Mouse (Mus musculus) MEL (cell line): Measurements from ENCODE around the gene Ppm1e. TPM values are rescaled to one million over a fixed set of nuclear protein-coding genes. Genes with fewer than 3 reads are reported as not detected.
A peak's percentile ranks its signal among the peaks of the same experiment; 100 is the strongest.

ENCODE experiments used
- DNase-seq: peaks from one replicate; pipeline ENCODE4 v3.0.0; 2011; ENCODE audit warnings: low read depth, low spot score
- H3K27ac ChIP-seq: 2 replicates; pipeline ENCODE4 v1.5.1; 2012; ENCODE audit warnings: low read depth, mild to moderate bottlenecking, control low read depth, low read length, moderate library complexity; ENCODE audit not compliant: control insufficient read depth
- H3K27me3 ChIP-seq, 2 experiments: fragments of 150-350 bp in 1 of 2; sonication (generic) in 1 of 2; 2 replicates each; pipeline ENCODE4 v1.6.1; 2012; ENCODE audit warnings: low read length in 2 of 2, mild to moderate bottlenecking in 2 of 2, improper control_type of control experiment in 1 of 2, moderate library complexity in 1 of 2; ENCODE audit not compliant: insufficient read depth in 2 of 2, control insufficient read depth in 1 of 2
- H3K36me3 ChIP-seq, 2 experiments: 2 replicates each; pipeline ENCODE4 v1.6.1; 2012 to 2014; ENCODE audit warnings: low read length in 2 of 2, improper control_type of control experiment in 1 of 2, inconsistent platforms in 1 of 2, mild to moderate bottlenecking in 1 of 2; ENCODE audit not compliant: insufficient read depth in 2 of 2, control insufficient read depth in 1 of 2
- H3K4me1 ChIP-seq, 2 experiments: fragments of 150-350 bp in 1 of 2; sonication (generic) in 1 of 2; 2 replicates each; pipeline ENCODE4 v1.6.1; 2012; ENCODE audit warnings: low read length in 2 of 2, improper control_type of control experiment in 1 of 2, mild to moderate bottlenecking in 1 of 2; ENCODE audit not compliant: insufficient read depth in 2 of 2, control insufficient read depth in 1 of 2
- H3K4me3 ChIP-seq, 2 experiments: fragments of 150-350 bp in 1 of 2; sonication (generic) in 1 of 2; 2 replicates each; pipeline ENCODE4 v1.5.1; 2012; ENCODE audit warnings: low read depth in 2 of 2, low read length in 2 of 2, mild to moderate bottlenecking in 2 of 2, moderate library complexity in 2 of 2, control low read depth in 1 of 2, improper control_type of control experiment in 1 of 2; ENCODE audit not compliant: control insufficient read depth in 1 of 2, insufficient read depth in 1 of 2
- H3K79me2 ChIP-seq: 2 replicates; pipeline ENCODE4 v1.6.1; 2012; ENCODE audit warnings: mild to moderate bottlenecking, low read length, moderate library complexity; ENCODE audit not compliant: control insufficient read depth, poor library complexity, insufficient read depth
- H3K9ac ChIP-seq: 2 replicates; pipeline ENCODE4 v1.6.1; 2012; ENCODE audit warnings: low read depth, mild to moderate bottlenecking, control low read depth, low read length, moderate library complexity; ENCODE audit not compliant: control insufficient read depth, poor library complexity, severe bottlenecking
- H3K9me3 ChIP-seq: fragments of 150-350 bp; sonication (generic); replicated peaks from 2 replicates; pipeline ENCODE4 v1.6.1; 2012; ENCODE audit warnings: mild to moderate bottlenecking, low read length, improper control_type of control experiment, moderate library complexity; ENCODE audit not compliant: insufficient read depth
- CHD2 ChIP-seq: IDR thresholded peaks from 2 replicates; pipeline ENCODE4 v1.6.1; 2011; ENCODE audit warnings: low read length, improper control_type of control experiment
- E2F4 ChIP-seq: IDR thresholded peaks from 2 replicates; pipeline ENCODE4 v1.6.1; 2011; ENCODE audit warnings: low read depth, low read length, improper control_type of control experiment, borderline replicate concordance
- ELF1 ChIP-seq: IDR thresholded peaks from 2 replicates; pipeline ENCODE4 v1.6.1; 2014; ENCODE audit warnings: low read depth, mild to moderate bottlenecking, inconsistent platforms, low read length, improper control_type of control experiment, moderate library complexity
- EP300 ChIP-seq, 2 experiments: IDR thresholded peaks; 2 replicates each; pipeline ENCODE4 v1.6.1; 2011; ENCODE audit warnings: improper control_type of control experiment in 2 of 2, low read length in 2 of 2, low read depth in 1 of 2, mild to moderate bottlenecking in 1 of 2
- GABPA ChIP-seq: IDR thresholded peaks from 2 replicates; pipeline ENCODE4 v1.6.1; 2012; ENCODE audit warnings: low read depth, mild to moderate bottlenecking, inconsistent platforms, low read length, improper control_type of control experiment, moderate library complexity
- GATA1 ChIP-seq: IDR thresholded peaks from 2 replicates; pipeline ENCODE4 v1.6.1; 2011; ENCODE audit warnings: low read depth, low read length, improper control_type of control experiment
- JUND ChIP-seq: IDR thresholded peaks from 2 replicates; pipeline ENCODE4 v1.6.1; 2011; ENCODE audit warnings: low read depth, mild to moderate bottlenecking, improper control_type of control experiment, low read length
- KAT2A ChIP-seq: conservative IDR thresholded peaks from 2 replicates; pipeline ENCODE4 v1.6.1; 2012; ENCODE audit warnings: low read depth, low read length, improper control_type of control experiment, inconsistent platforms
- MAFK ChIP-seq: IDR thresholded peaks from 2 replicates; pipeline ENCODE4 v1.6.1; 2011; ENCODE audit warnings: low read depth, mild to moderate bottlenecking, low read length, improper control_type of control experiment, borderline replicate concordance
- MAZ ChIP-seq: IDR thresholded peaks from 2 replicates; pipeline ENCODE4 v1.6.1; 2012; ENCODE audit warnings: low read depth, mild to moderate bottlenecking, inconsistent platforms, low read length, improper control_type of control experiment
- MXI1 ChIP-seq: IDR thresholded peaks from 2 replicates; pipeline ENCODE4 v1.6.1; 2011; ENCODE audit warnings: mild to moderate bottlenecking, low read depth, low read length, improper control_type of control experiment
- MYB ChIP-seq: IDR thresholded peaks from 2 replicates; pipeline ENCODE4 v1.6.1; 2011; ENCODE audit warnings: mild to moderate bottlenecking, low read depth, low read length, improper control_type of control experiment
- MYC ChIP-seq: IDR thresholded peaks from 2 replicates; pipeline ENCODE4 v1.6.1; 2011; ENCODE audit warnings: low read depth, mild to moderate bottlenecking, low read length, improper control_type of control experiment, moderate library complexity
- NELFE ChIP-seq: IDR thresholded peaks from 2 replicates; pipeline ENCODE4 v1.6.1; 2011; ENCODE audit warnings: low read depth, low read length, improper control_type of control experiment
- NRF1 ChIP-seq: IDR thresholded peaks from 2 replicates; pipeline ENCODE4 v1.6.1; 2014; ENCODE audit warnings: low read depth, mild to moderate bottlenecking, inconsistent platforms, low read length, improper control_type of control experiment, moderate library complexity; ENCODE audit not compliant: poor library complexity, insufficient read depth, severe bottlenecking
- POLR2AphosphoS2 ChIP-seq: IDR thresholded peaks from 2 replicates; pipeline ENCODE4 v1.6.1; 2011; ENCODE audit warnings: low read length, improper control_type of control experiment
- POLR2AphosphoS5 ChIP-seq: IDR thresholded peaks from 2 replicates; pipeline ENCODE4 v1.6.1; 2012; ENCODE audit warnings: low read depth, borderline replicate concordance, mild to moderate bottlenecking, inconsistent platforms, low read length, moderate library complexity, mixed read lengths
- RCOR1 ChIP-seq: IDR thresholded peaks from 2 replicates; pipeline ENCODE4 v1.6.1; 2012; ENCODE audit warnings: low read depth, mild to moderate bottlenecking, inconsistent platforms, low read length, improper control_type of control experiment
- SIN3A ChIP-seq: IDR thresholded peaks from 2 replicates; pipeline ENCODE4 v1.6.1; 2012; ENCODE audit warnings: low read length, improper control_type of control experiment, inconsistent platforms
- SMC3 ChIP-seq: IDR thresholded peaks from 2 replicates; pipeline ENCODE4 v1.6.1; 2011; ENCODE audit warnings: low read depth, low read length, improper control_type of control experiment
- TBP ChIP-seq: IDR thresholded peaks from 2 replicates; pipeline ENCODE4 v1.8.0; 2011; ENCODE audit warnings: low read depth, low read length, improper control_type of control experiment
- TCF12 ChIP-seq: IDR thresholded peaks from 2 replicates; pipeline ENCODE4 v1.6.1; 2014; ENCODE audit warnings: low read depth, mild to moderate bottlenecking, inconsistent platforms, low read length, improper control_type of control experiment, moderate library complexity
- UBTF ChIP-seq: IDR thresholded peaks from 2 replicates; pipeline ENCODE4 v1.6.1; 2012; ENCODE audit warnings: low read depth, mild to moderate bottlenecking, inconsistent platforms, low read length, improper control_type of control experiment, moderate library complexity, borderline replicate concordance; ENCODE audit not compliant: insufficient read depth
- USF1 ChIP-seq: IDR thresholded peaks from 2 replicates; pipeline ENCODE4 v1.6.1; 2014; ENCODE audit warnings: low read depth, mild to moderate bottlenecking, inconsistent platforms, low read length, improper control_type of control experiment, moderate library complexity
- USF2 ChIP-seq, 2 experiments: IDR thresholded peaks; 2 replicates each; pipeline ENCODE4 v1.6.1; 2011 to 2012; ENCODE audit warnings: improper control_type of control experiment in 2 of 2, low read length in 2 of 2, borderline replicate concordance in 1 of 2, inconsistent platforms in 1 of 2, low read depth in 1 of 2, mild to moderate bottlenecking in 1 of 2; ENCODE audit not compliant: insufficient read depth in 1 of 2
- ZKSCAN1 ChIP-seq: IDR thresholded peaks from 2 replicates; pipeline ENCODE4 v1.6.1; 2012; ENCODE audit warnings: low read depth, mild to moderate bottlenecking, inconsistent platforms, low read length, improper control_type of control experiment, moderate library complexity
- ZMIZ1 ChIP-seq: IDR thresholded peaks from 2 replicates; pipeline ENCODE4 v1.6.1; 2012; ENCODE audit warnings: low read depth, mild to moderate bottlenecking, inconsistent platforms, low read length, improper control_type of control experiment, moderate library complexity
- ZNF384 ChIP-seq: IDR thresholded peaks from 2 replicates; pipeline ENCODE4 v1.6.1; 2012; ENCODE audit warnings: low read depth, mild to moderate bottlenecking, inconsistent platforms, low read length, improper control_type of control experiment
- polyA plus RNA-seq, 2 experiments: library from polyadenylated mRNA; stranded (reverse) in 1 of 2; unstranded in 1 of 2; fragments of >175 nt in 1 of 2; fragments of >200 nt in 1 of 2; gene quantifications; 2 replicates each; pipeline versions ENCODE4 v1.2.1 to v1.2.4; 2012; ENCODE audit warnings: low replicate concordance in 2 of 2, low read depth in 1 of 2; ENCODE audit not compliant: insufficient read length in 2 of 2, insufficient read depth in 1 of 2, missing spikeins in 1 of 2
- total RNA-seq: library from RNA; depleted of rRNA; stranded (reverse); fragments of 300-350 nt; gene quantifications from 2 replicates; pipeline ENCODE4 v1.2.3, GENCODE M21; 2012

Ppm1e gene
- total and polyA plus RNA-seq, 3 experiments, result 1.3 to 2.8 TPM; not detected in 1

DNA sequence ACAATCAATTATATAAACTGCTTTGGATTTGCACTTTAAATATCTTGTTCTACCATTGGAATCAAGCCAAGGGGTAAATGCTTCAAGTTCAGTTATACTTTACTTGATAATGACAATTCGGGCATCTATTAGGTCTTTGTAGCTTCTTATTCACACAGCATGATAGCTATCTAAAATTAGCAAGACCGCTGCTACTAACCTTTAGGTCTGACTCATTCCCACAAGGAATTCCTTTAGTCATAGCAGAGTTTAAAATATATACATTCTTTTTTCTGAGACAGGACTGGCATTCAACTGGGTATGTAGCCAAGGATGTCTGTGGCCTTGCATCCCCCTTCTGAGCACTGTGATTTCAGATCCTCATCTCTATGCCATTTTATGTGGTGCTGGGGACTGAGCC lies 48.5 kb downstream of the Ppm1e start:
- H3K4me1 ChIP-seq, result peaks cover 25 to 29% of the 10 kb centered on the region in 2 experiments
- no peaks in the 10 kb centered on the region for H3K27me3 ChIP-seq
- no peaks in the 10 kb centered on the region for H3K79me2 ChIP-seq
- H3K9me3 ChIP-seq, result no peaks in the 10 kb centered on the region
- H3K4me3 ChIP-seq, result peak overlapping the region; percentile 10 to 21; a peak in 3 of 4 replicates
- peaks cover 0 to 30% of the 10 kb centered on the region in 2 experiments; a peak in 2 of 4 replicates for H3K36me3 ChIP-seq
- H3K27ac ChIP-seq, result peak overlapping the region; percentile 84
- TF ChIP-seq MYB (no peak), MAZ (no peak), ZNF384 (0 out of 2 replicates have a peak, but pooled peaks have one; percentile 2), EP300 (IDR thresholded peaks at IDR 0.05; ENCODE audit: low read depth in 1 of 2, low read length in 2 of 2) (peak; percentile 45 to 64; a peak in 3 of 4 replicates), GATA1 (0 out of 2 replicates have a peak, but pooled peaks have one; percentile 29), RCOR1 (no peak)
- peak; percentile 61 for DNase-seq
- H3K9ac ChIP-seq, result peak overlapping the region; percentile 27

DNA sequence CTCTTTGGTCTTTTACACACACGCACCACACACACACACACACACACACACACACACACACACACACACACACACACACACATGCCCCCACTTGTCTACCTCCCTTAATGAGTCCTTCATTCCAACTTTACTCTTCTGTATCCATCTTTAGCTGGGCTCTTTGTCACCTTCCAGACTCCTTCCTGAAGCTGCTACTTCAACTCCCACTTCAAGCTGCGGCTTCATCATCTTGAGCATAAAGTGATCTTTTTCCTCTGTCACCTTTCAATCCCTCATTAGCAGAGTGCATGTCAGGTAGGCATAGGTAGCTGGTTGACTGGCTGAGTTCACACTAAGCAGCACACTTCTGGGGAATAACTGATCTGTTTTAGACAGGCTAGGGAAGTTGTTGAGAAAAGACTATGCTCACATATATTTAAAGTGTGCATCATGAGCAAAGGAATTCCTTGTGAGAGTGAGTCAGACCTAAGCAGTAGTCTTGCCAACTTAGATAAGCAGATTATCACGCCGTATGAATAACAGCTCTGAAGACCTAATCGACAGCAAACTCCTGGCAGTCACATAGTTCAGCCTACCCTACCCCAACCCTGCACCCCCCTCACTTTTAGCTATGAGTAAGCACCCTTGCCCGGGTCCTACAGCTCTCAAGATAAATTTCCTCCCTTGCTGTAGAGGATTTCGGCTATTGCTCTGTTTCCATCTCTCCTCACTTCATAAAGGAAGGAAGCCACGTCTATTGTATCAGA lies 49.3 kb downstream of the Ppm1e start:
- H3K4me3 ChIP-seq, result peak overlapping the region in 1 of 2 experiments; percentile 21; a peak in 2 of 4 replicates
- peaks cover 25 to 27% of the 10 kb centered on the region in 2 experiments for H3K4me1 ChIP-seq
- no peaks in the 10 kb centered on the region for H3K27me3 ChIP-seq
- DNase-seq, result peak; percentile 98
- H3K9me3 ChIP-seq, result no peaks in the 10 kb centered on the region
- no peak overlapping the region; the same call in 1 of the 2 replicates for H3K9ac ChIP-seq
- peaks cover 0 to 30% of the 10 kb centered on the region in 2 experiments; a peak in 2 of 4 replicates for H3K36me3 ChIP-seq
- H3K79me2 ChIP-seq, result no peaks in the 10 kb centered on the region
- peak overlapping the region; percentile 74 for H3K27ac ChIP-seq
- TF ChIP-seq MXI1, result no peak; the same call in 1 of the 2 replicates
- TF ChIP-seq SMC3, result 0 out of 2 replicates have a peak, but pooled peaks have one; percentile 7
- peak; percentile 98 for TF ChIP-seq JUND
- 0 out of 2 replicates have a peak, but pooled peaks have one; percentile 25 for TF ChIP-seq KAT2A
- peak; percentile 100 for TF ChIP-seq GATA1
- peak; percentile 97 to 100 for TF ChIP-seq EP300 (IDR thresholded peaks at IDR 0.05; ENCODE audit: low read depth in 1 of 2, low read length in 2 of 2)
- no peak for TF ChIP-seq USF2 (IDR thresholded peaks at IDR 0.05; ENCODE audit: borderline replicate concordance in 1 of 2, insufficient read depth in 1 of 2, low read depth in 1 of 2, low read length in 2 of 2)
- peak; percentile 85 for TF ChIP-seq SIN3A
- TF ChIP-seq MAFK, result peak; percentile 68; the same call in 1 of the 2 replicates
- TF ChIP-seq POLR2AphosphoS2, result no peak
- TF ChIP-seq NRF1, result no peak
- TF ChIP-seq ZMIZ1, result no peak; the same call in 1 of the 2 replicates
- TF ChIP-seq MYB, result peak; percentile 75
- peak; percentile 28; the same call in 1 of the 2 replicates for TF ChIP-seq CHD2
- peak; percentile 86 for TF ChIP-seq MYC
- TF ChIP-seq TBP, result no peak
- no peak for TF ChIP-seq NELFE
- TF ChIP-seq UBTF, result no peak
- TF ChIP-seq GABPA, result no peak
- TF ChIP-seq USF1, result no peak
- TF ChIP-seq RCOR1, result peak; percentile 93
- 0 out of 2 replicates have a peak, but pooled peaks have one; percentile 23 for TF ChIP-seq E2F4
- TF ChIP-seq TCF12, result peak; percentile 96
- TF ChIP-seq POLR2AphosphoS5, result no peak
- no peak for TF ChIP-seq ZKSCAN1
- no peak for TF ChIP-seq ELF1
